Mouse (Mus musculus) heart, postnatal 0 days (tissue): ENCODE results near the gene Gm42957.

Source experiments
- CTCF ChIP-seq: IDR thresholded peaks from 2 replicates; pipeline ENCODE4 v1.5.1; 2016; ENCODE audit warnings: antibody characterized with exemption, control low read depth, low read depth
- EP300 ChIP-seq: IDR thresholded peaks from 2 replicates; pipeline ENCODE4 v1.6.1; 2016; ENCODE audit warnings: antibody characterized with exemption, low read depth

GRCm38 (mm10) chr3:96671519-96671918 is 36.2 kb downstream of the Gm42957 start:
- TF ChIP-seq CTCF (no peak), EP300 (no peak)
